Mouse (Mus musculus): ENCODE results near the gene Gm28043. TPM values are rescaled to one million over a fixed set of nuclear protein-coding genes. Genes with fewer than 3 reads are reported as not detected.

The Gm28043 gene
- total and polyA plus RNA-seq, 3 experiments, result 3.6 to 4.2 (median 3.7) TPM

- peaks cover 3% of the 10 kb centered on the region for H3K9me3 ChIP-seq (replicated peaks; ENCODE audit: low read length)
- H3K79me2 ChIP-seq (replicated peaks; ENCODE audit: control insufficient read depth, extremely low read depth, insufficient read depth, poor library complexity, severe bottlenecking), result peaks cover 12% of the 10 kb centered on the region
- TF ChIP-seq NRF1 (IDR thresholded peaks at IDR 0.05; ENCODE audit: low read depth, low read length), result peak; percentile 97
- no peak for TF ChIP-seq JUN (IDR thresholded peaks at IDR 0.05; ENCODE audit: insufficient read depth, low read depth, low read length)
- no peak for TF ChIP-seq RAD21 (IDR thresholded peaks at IDR 0.05; ENCODE audit: low read depth, low read length)
- peak; percentile 75; the same call in 1 of the 2 replicates for TF ChIP-seq RCOR1 (conservative IDR thresholded peaks at IDR 0.05; ENCODE audit: low read depth, low read length)
- TF ChIP-seq IRF4 (IDR thresholded peaks at IDR 0.05; ENCODE audit: low read depth, low read length), result peak; percentile 60
- TF ChIP-seq TBP (conservative IDR thresholded peaks at IDR 0.05; ENCODE audit: low read depth, low read length), result peak; percentile 69
- no peak for TF ChIP-seq CTCF (conservative IDR thresholded peaks at IDR 0.05 in 1 of 2, IDR thresholded peaks at IDR 0.05 in 1 of 2; ENCODE audit: low read depth in 2 of 2, low read length in 2 of 2)
- no peak for TF ChIP-seq ZKSCAN1 (IDR thresholded peaks at IDR 0.05; ENCODE audit: borderline replicate concordance, low read depth, low read length)
- TF ChIP-seq SIN3A (IDR thresholded peaks at IDR 0.05; ENCODE audit: low read length), result peak; percentile 82
- peak; percentile 70 for TF ChIP-seq POLR2AphosphoS2 (IDR thresholded peaks at IDR 0.05; ENCODE audit: low read depth, low read length)
- no peak for TF ChIP-seq PAX5 (IDR thresholded peaks at IDR 0.05; ENCODE audit: low read length)
- TF ChIP-seq UBTF (IDR thresholded peaks at IDR 0.05; ENCODE audit: low read depth, low read length), result 0 out of 2 replicates have a peak, but pooled peaks have one; percentile 68
- no peak for TF ChIP-seq ZNF384 (IDR thresholded peaks at IDR 0.05; ENCODE audit: low read depth, low read length)
- peak; percentile 93 for TF ChIP-seq CHD1 (IDR thresholded peaks at IDR 0.05; ENCODE audit: low read depth, low read length)
- TF ChIP-seq GABPA (IDR thresholded peaks at IDR 0.05; ENCODE audit: insufficient replicate concordance, low read depth, low read length), result no peak
- TF ChIP-seq MAZ (IDR thresholded peaks at IDR 0.05; ENCODE audit: low read depth, low read length), result 0 out of 2 replicates have a peak, but pooled peaks have one; percentile 34
- peak; percentile 92 for TF ChIP-seq MYC (IDR thresholded peaks at IDR 0.05; ENCODE audit: low read depth, low read length)
- TF ChIP-seq ZMIZ1 (IDR thresholded peaks at IDR 0.05; ENCODE audit: low read depth, low read length), result peak; percentile 78
- no peak for TF ChIP-seq SMC3 (IDR thresholded peaks at IDR 0.05; ENCODE audit: low read depth, low read length)
- TF ChIP-seq MEF2A (IDR thresholded peaks at IDR 0.05; ENCODE audit: borderline replicate concordance, low read depth, low read length), result no peak
- peak; percentile 99 for TF ChIP-seq MAX (IDR thresholded peaks at IDR 0.05; ENCODE audit: low read length)
- peak; percentile 94 for TF ChIP-seq MXI1 (IDR thresholded peaks at IDR 0.05; ENCODE audit: low read depth, low read length)
- peak; percentile 78 for TF ChIP-seq USF2 (conservative IDR thresholded peaks at IDR 0.05; ENCODE audit: low read depth, low read length)
- TF ChIP-seq MAFK (IDR thresholded peaks at IDR 0.05; ENCODE audit: insufficient replicate concordance, low read length), result no peak
- TF ChIP-seq EP300 (IDR thresholded peaks at IDR 0.05; ENCODE audit: low read length), result no peak
- peak; percentile 90; the same call in 1 of the 2 replicates for TF ChIP-seq E2F4 (IDR thresholded peaks at IDR 0.05; ENCODE audit: insufficient replicate concordance, low read depth, low read length)
- peak; percentile 88 for TF ChIP-seq USF1 (IDR thresholded peaks at IDR 0.05; ENCODE audit: low read depth, low read length)
- peak; percentile 79; the same call in 1 of the 2 replicates for TF ChIP-seq TCF12 (IDR thresholded peaks at IDR 0.05; ENCODE audit: low read depth, low read length)
- peak; percentile 57; the same call in 1 of the 2 replicates for TF ChIP-seq BHLHE40 (IDR thresholded peaks at IDR 0.05; ENCODE audit: low read depth, low read length)
- TF ChIP-seq ETS1 (conservative IDR thresholded peaks at IDR 0.05; ENCODE audit: low read depth, low read length), result peak; percentile 14; the same call in 1 of the 2 replicates
- peak; percentile 71 for TF ChIP-seq NELFE (IDR thresholded peaks at IDR 0.05; ENCODE audit: low read depth, low read length)
- TF ChIP-seq ZC3H11A (IDR thresholded peaks at IDR 0.05; ENCODE audit: low read depth, low read length), result no peak
- peak; percentile 86 for TF ChIP-seq ELF1 (IDR thresholded peaks at IDR 0.05; ENCODE audit: low read depth, low read length)
- peak; percentile 76; the same call in 1 of the 2 replicates for TF ChIP-seq KAT2A (IDR thresholded peaks at IDR 0.05; ENCODE audit: insufficient replicate concordance, low read length)
- TF ChIP-seq CHD2 (IDR thresholded peaks at IDR 0.05; ENCODE audit: low read length), result peak; percentile 82
- TF ChIP-seq POLR2A (IDR thresholded peaks at IDR 0.05; ENCODE audit: low read depth, low read length), result peak; percentile 77
- TF ChIP-seq HCFC1 (IDR thresholded peaks at IDR 0.05; ENCODE audit: low read depth, low read length), result peak; percentile 90
- TF ChIP-seq JUND (conservative IDR thresholded peaks at IDR 0.05; ENCODE audit: low read depth, low read length), result no peak
- peak within 1 kb of the TSS; percentile 89 for H3K9ac ChIP-seq (ENCODE audit: insufficient read depth, low read depth)
- peak within 1 kb of the TSS; percentile 88 for H3K4me2 ChIP-seq (ENCODE audit: insufficient read depth, low read depth, poor library complexity, severe bottlenecking)
- H3K4me1 ChIP-seq (ENCODE audit: control insufficient read depth in 1 of 2, insufficient read depth in 2 of 2), result peaks cover 29 to 69% of the 10 kb centered on the region in 2 experiments
- in situ Hi-C loops (cut with MboI; ENCODE audit: low pct_ligation_motif_present, low pct_unique_long_range_greater_than_20kb, low sequenced_read_pairs) (loop anchor here (10.0 kb wide), 1 partner anchor 48 kb away; no protein-coding TSS in a partner anchor), dilution Hi-C loops (cut with MboI; ENCODE audit: extremely low pct_ligation_motif_present, extremely low pct_unique_long_range_greater_than_20kb, low sequenced_read_pairs) (no loop called here)
- peaks cover 3 to 17% of the 10 kb centered on the region in 2 experiments for H3K36me3 ChIP-seq (replicated peaks in 1 of 2; ENCODE audit: control insufficient read depth in 1 of 2, insufficient read depth in 1 of 2, low read length in 1 of 2)
- peak within 1 kb of the TSS; percentile 65 to 87 (median 83) for H3K4me3 ChIP-seq (replicated peaks in 1 of 3; ENCODE audit: low read depth in 2 of 3, low read length in 2 of 3, poor library complexity in 1 of 3)
- H3K27ac ChIP-seq (ENCODE audit: insufficient read depth, low read depth), result peak within 1 kb of the TSS; percentile 85
- peak; percentile 98 for DNase-seq (ENCODE audit: extremely low read depth)
- no peaks in the 10 kb centered on the region for H3K27me3 ChIP-seq (replicated peaks)
These were observed 102.2 kb downstream of the Gm28043 start, which contains the start of gene Ccdc167 for GRCm38 (mm10) chr17:29716732-29717445. Ccdc167 (minus strand) TSS chr17:29717044.
